Comparison of ENCODE assay signal across 8 mouse cellular contexts in the genomic region with DNA sequence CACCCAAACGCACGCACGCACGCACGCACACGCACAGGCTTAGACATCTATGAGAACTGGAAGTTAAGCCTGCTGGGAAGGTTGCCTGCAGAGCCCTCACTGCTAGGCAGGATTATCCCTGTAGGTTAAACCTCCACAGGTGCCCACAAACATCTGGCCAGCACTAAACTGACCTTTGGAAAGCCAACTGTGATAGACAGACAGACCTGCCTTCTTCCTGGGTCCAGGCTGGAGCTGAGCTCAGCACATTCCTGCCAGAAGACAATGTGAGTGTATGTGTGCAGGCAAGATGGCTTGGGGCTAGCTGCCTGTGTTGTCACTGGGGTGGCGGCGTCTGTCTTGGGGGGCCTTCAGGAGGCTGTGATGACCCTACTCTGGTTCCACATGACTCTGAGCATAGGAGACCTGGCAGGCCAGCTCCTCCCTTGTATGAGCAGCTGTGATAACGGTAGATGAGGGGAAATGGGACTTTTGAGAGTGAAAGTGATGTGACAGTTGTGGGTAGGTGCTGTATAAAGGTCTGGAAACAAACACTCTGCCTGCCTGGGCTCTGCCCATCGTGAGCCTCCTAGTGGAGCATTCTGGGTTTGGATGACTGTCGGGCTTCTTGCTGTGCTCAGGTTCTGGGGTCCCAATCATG.
DNase-seq lines count a peak whose midpoint lies in the region; ATAC-seq and TF ChIP-seq lines count a peak whose summit lies in the region.

No protein-coding gene starts in this region.

- no peaks in the 10 kb centered on the region for H3K36me3 ChIP-seq in liver, adult 2 months (ENCODE audit: control insufficient read depth, insufficient read depth, low read length)
- H3K36me3 ChIP-seq in liver, embryonic 15.5 days (replicated peaks): no peaks in the 10 kb centered on the region
- H3K36me3 ChIP-seq in hindbrain, embryonic 10.5 days: no peaks in the 10 kb centered on the region

- no peak overlapping the region for H3K9ac ChIP-seq in liver, adult 2 months (ENCODE audit: low read depth, low read length)
- H3K9ac ChIP-seq in liver, embryonic 15.5 days: no peak overlapping the region

- H3K27ac ChIP-seq in liver, adult 2 months (replicated peaks; ENCODE audit: insufficient read depth, low read depth, low read length): peak overlapping the region; percentile 34
- no peak overlapping the region for H3K27ac ChIP-seq in liver, embryonic 15.5 days (replicated peaks)
- H3K27ac ChIP-seq in hindbrain, embryonic 10.5 days: no peak overlapping the region

- no peak for TF ChIP-seq CTCF in liver, adult 2 months (IDR thresholded peaks at IDR 0.05; ENCODE audit: low read depth, low read length)

- H3K4me1 ChIP-seq in liver, adult 2 months (ENCODE audit: control insufficient read depth, insufficient read depth, low read length): peaks cover 26% of the 10 kb centered on the region
- H3K4me1 ChIP-seq in liver, embryonic 15.5 days (replicated peaks): peaks cover 27% of the 10 kb centered on the region
- H3K4me1 ChIP-seq in hindbrain, embryonic 10.5 days (replicated peaks): peaks cover 25% of the 10 kb centered on the region

- peak; percentile 18 for ATAC-seq in common myeloid progenitor, adult 5-6 weeks (replicated peaks; ENCODE audit: low read depth, poor library complexity, severe bottlenecking)
- peak; percentile 17; the same call in 1 of the 2 replicates for ATAC-seq in liver, embryonic 15.5 days (ENCODE audit: insufficient read depth)

- H3K9me3 ChIP-seq in liver, embryonic 15.5 days (replicated peaks): no peaks in the 10 kb centered on the region
- H3K9me3 ChIP-seq in hindbrain, embryonic 10.5 days: no peaks in the 10 kb centered on the region; the same call in 1 of the 2 replicates

- H3K79me2 ChIP-seq in liver, adult 2 months (ENCODE audit: control insufficient read depth, insufficient read depth, low read length): peaks cover 7% of the 10 kb centered on the region; the same call in 1 of the 2 replicates

- no peaks in the 10 kb centered on the region for H3K27me3 ChIP-seq in liver, adult 2 months (ENCODE audit: control insufficient read depth, insufficient read depth, low read length)
- peaks cover 39% of the 10 kb centered on the region for H3K27me3 ChIP-seq in liver, embryonic 15.5 days
- no peaks in the 10 kb centered on the region for H3K27me3 ChIP-seq in hindbrain, embryonic 10.5 days (ENCODE audit: insufficient read depth, poor library complexity, severe bottlenecking)

- peak overlapping the region; percentile 38 for H3K4me2 ChIP-seq in liver, embryonic 15.5 days

- TF ChIP-seq POLR2A in liver, adult 2 months (IDR thresholded peaks at IDR 0.05; ENCODE audit: extremely low read depth, insufficient read depth, low read length): no peak

- 20% methylated on average over 11 of the region's 11 CpGs for WGBS in liver, adult 2 months
- 19% methylated on average over 11 of the region's 11 CpGs for WGBS in liver, embryonic 15.5 days (ENCODE audit: insufficient replicate concordance)
- 70% methylated on average over 11 of the region's 11 CpGs for WGBS in hindbrain, embryonic 10.5 days

- H3K4me3 ChIP-seq in liver, adult 2 months (ENCODE audit: insufficient read depth, low read depth, low read length): no peak overlapping the region
- H3K4me3 ChIP-seq in liver, embryonic 15.5 days (replicated peaks): no peak overlapping the region
- no peak overlapping the region for H3K4me3 ChIP-seq in hindbrain, embryonic 10.5 days

- DNase-seq in liver, adult 2 months (ENCODE audit: extremely low read depth, low read depth, low spot score): peak; percentile 88
- no peak for DNase-seq in liver
- DNase-seq in thymus, postnatal 0 days (ENCODE audit: low spot score): peak; percentile 58
- no peak for DNase-seq in urinary bladder, postnatal 36 days (ENCODE audit: low spot score in 2 of 2)
- DNase-seq in hindbrain, embryonic 10.5 days (ENCODE audit: low spot score): no peak
- DNase-seq in ovary, postnatal 14 days (ENCODE audit: low spot score): no peak

Comparison
In these comparisons a context has a peak if more than half of its experiments do, and no peak if none do; other contexts are left out.
1. DNase-seq: peak in liver, adult 2 months (single experiment) and thymus, postnatal 0 days (single experiment); none in liver (single experiment), urinary bladder, postnatal 36 days (0 of 2), hindbrain, embryonic 10.5 days (single experiment) and ovary, postnatal 14 days (single experiment).